8 mouse cellular contexts compared by ENCODE assay signal in genomic region chr4:134950518-134951091, GRCm38 (mm10). TPM values are rescaled to one million over a fixed set of nuclear protein-coding genes. Genes with fewer than 3 reads are reported as not detected.
DNase-seq lines count a peak whose midpoint lies in the region; ATAC-seq lines count a peak whose summit lies in the region.

No protein-coding gene starts in this region.

- H3K4me1 ChIP-seq in heart, embryonic 11.5 days (ENCODE audit: control insufficient read depth, insufficient read depth, low read length), result 0 out of 2 replicates have a peak, but pooled peaks cover 6% of the 10 kb centered on the region
- H3K4me1 ChIP-seq in heart, embryonic 15.5 days (replicated peaks), result peaks cover 17% of the 10 kb centered on the region
- peaks cover 3% of the 10 kb centered on the region for H3K4me1 ChIP-seq in limb, embryonic 11.5 days (ENCODE audit: control insufficient read depth, insufficient read depth, low read length)

- H3K27ac ChIP-seq in heart, embryonic 11.5 days (ENCODE audit: low read depth, low read length), result peak overlapping the region; percentile 62
- peak overlapping the region; percentile 83 for H3K27ac ChIP-seq in heart, embryonic 15.5 days
- H3K27ac ChIP-seq in limb, embryonic 11.5 days (replicated peaks; ENCODE audit: low read depth, low read length), result no peak overlapping the region

- 24% methylated on average over 11 of the region's 11 CpGs for WGBS in heart, embryonic 11.5 days (ENCODE audit: insufficient replicate concordance)
- 14% methylated on average over 11 of the region's 11 CpGs for WGBS in heart, embryonic 15.5 days
- WGBS in limb, embryonic 11.5 days, result 20% methylated on average over 11 of the region's 11 CpGs

- H3K27me3 ChIP-seq in heart, embryonic 11.5 days (ENCODE audit: control insufficient read depth, insufficient read depth, low read length), result peaks cover 16% of the 10 kb centered on the region; the same call in 1 of the 2 replicates
- peaks cover 7% of the 10 kb centered on the region; the same call in 1 of the 2 replicates for H3K27me3 ChIP-seq in heart, embryonic 15.5 days
- no peaks in the 10 kb centered on the region for H3K27me3 ChIP-seq in limb, embryonic 11.5 days (ENCODE audit: control insufficient read depth, insufficient read depth, low read length)

- H3K4me3 ChIP-seq in heart, embryonic 11.5 days (ENCODE audit: low read depth, low read length), result no peak overlapping the region
- no peak overlapping the region for H3K4me3 ChIP-seq in heart, embryonic 15.5 days
- no peak overlapping the region for H3K4me3 ChIP-seq in limb, embryonic 11.5 days (ENCODE audit: low read depth, low read length)

- H3K9me3 ChIP-seq in heart, embryonic 11.5 days (replicated peaks; ENCODE audit: control insufficient read depth, low read length), result no peaks in the 10 kb centered on the region
- H3K9me3 ChIP-seq in heart, embryonic 15.5 days (replicated peaks), result no peaks in the 10 kb centered on the region
- no peaks in the 10 kb centered on the region for H3K9me3 ChIP-seq in limb, embryonic 11.5 days (ENCODE audit: control insufficient read depth, low read length)

- H3K36me3 ChIP-seq in heart, embryonic 11.5 days (ENCODE audit: control insufficient read depth, insufficient read depth, low read length), result no peaks in the 10 kb centered on the region
- H3K36me3 ChIP-seq in heart, embryonic 15.5 days, result no peaks in the 10 kb centered on the region
- H3K36me3 ChIP-seq in limb, embryonic 11.5 days (ENCODE audit: control insufficient read depth, insufficient read depth, low read length), result no peaks in the 10 kb centered on the region

- no peak for DNase-seq in heart, adult 11 months
- DNase-seq in adrenal gland, postnatal 36 days, result peak; percentile 36 to 49
- DNase-seq in limb, embryonic 11.5 days (ENCODE audit: low spot score), result peak; percentile 82
- DNase-seq in neural tube, embryonic 10.5 days (ENCODE audit: extremely low spot score, low spot score), result peak; percentile 42
- DNase-seq in right cerebral cortex, adult 2 months (ENCODE audit: low spot score in 2 of 2), result no peak
- no peak for DNase-seq in cerebellum, adult 8-10 months

- no peak overlapping the region for H3K9ac ChIP-seq in heart, embryonic 11.5 days (ENCODE audit: low read depth, low read length)
- H3K9ac ChIP-seq in heart, embryonic 15.5 days, result no peak overlapping the region
- no peak overlapping the region for H3K9ac ChIP-seq in limb, embryonic 11.5 days (ENCODE audit: low read length)

- ATAC-seq in heart, embryonic 11.5 days (replicated peaks; ENCODE audit: insufficient number of reproducible peaks, low FRiP score, low TSS enrichment), result peak; percentile 87
- ATAC-seq in heart, embryonic 15.5 days (replicated peaks; ENCODE audit: insufficient number of reproducible peaks, insufficient read depth, low FRiP score, low read depth), result peak; percentile 89
- peak; percentile 89 for ATAC-seq in limb, embryonic 11.5 days (ENCODE audit: insufficient number of reproducible peaks, low FRiP score, low TSS enrichment, low read depth)

- no peak overlapping the region for H3K4me2 ChIP-seq in heart, embryonic 11.5 days
- H3K4me2 ChIP-seq in heart, embryonic 15.5 days, result peak overlapping the region; percentile 28; the same call in 1 of the 2 replicates
- H3K4me2 ChIP-seq in limb, embryonic 11.5 days (ENCODE audit: low read depth, severe bottlenecking), result no peak overlapping the region

RNA-seq across cellular contexts. Expression of gene Syf2, which starts 19.9 kb away (rescaled TPM):
- 59.5 and 61.5 TPM in 2 replicates for polyA plus RNA-seq in heart, embryonic 11.5 days (2014; fragmentation: Nextera tagmentation; extraction: Ambion mirVana)
- total RNA-seq in adrenal gland, postnatal 36 days (2021), result 100 to 1,000 TPM in 1 of 2 experiments, 10 to 100 TPM in 1; 84.2 to 102 TPM
- 52.6 and 57.6 TPM in 2 replicates for polyA plus RNA-seq in heart, embryonic 15.5 days (2015; fragmentation: Nextera tagmentation; extraction: Ambion mirVana)
- 69.8 and 75.6 TPM in 2 replicates for polyA plus RNA-seq in limb, embryonic 11.5 days (2014; fragmentation: Nextera tagmentation; extraction: Ambion mirVana)

RNA-seq across cellular contexts. Expression of gene Rsrp1, which starts 27.2 kb away (rescaled TPM):
- polyA plus RNA-seq in heart, embryonic 11.5 days (2014; fragmentation: Nextera tagmentation; extraction: Ambion mirVana), result 331 and 353 TPM in 2 replicates
- total RNA-seq in adrenal gland, postnatal 36 days (2021), result 100 to 1,000 TPM; 378 to 436 TPM
- 366 and 379 TPM in 2 replicates for polyA plus RNA-seq in heart, embryonic 15.5 days (2015; fragmentation: Nextera tagmentation; extraction: Ambion mirVana)
- 345 and 367 TPM in 2 replicates for polyA plus RNA-seq in limb, embryonic 11.5 days (2014; fragmentation: Nextera tagmentation; extraction: Ambion mirVana)

RNA-seq across cellular contexts. Expression of gene Tmem50a, which starts 35.8 kb away (rescaled TPM):
- 149 and 150 TPM in 2 replicates for polyA plus RNA-seq in heart, embryonic 11.5 days (2014; fragmentation: Nextera tagmentation; extraction: Ambion mirVana)
- total RNA-seq in adrenal gland, postnatal 36 days (2021), result 100 to 1,000 TPM; 229 to 405 TPM
- 142 TPM in 2 replicates for polyA plus RNA-seq in heart, embryonic 15.5 days (2015; fragmentation: Nextera tagmentation; extraction: Ambion mirVana)
- 145 and 154 TPM in 2 replicates for polyA plus RNA-seq in limb, embryonic 11.5 days (2014; fragmentation: Nextera tagmentation; extraction: Ambion mirVana)

Comparison
In these comparisons a context has a peak if more than half of its experiments do, and no peak if none do; other contexts are left out.
1. DNase-seq: peak in adrenal gland, postnatal 36 days (2 of 2), limb, embryonic 11.5 days (single experiment) and neural tube, embryonic 10.5 days (single experiment); none in heart, adult 11 months (single experiment), right cerebral cortex, adult 2 months (0 of 2) and cerebellum, adult 8-10 months (single experiment).
2. Peak in every context shown above with its lines, with median percentiles within 50 percentile points of each other: ATAC-seq.